Mouse (Mus musculus): Measurements from ENCODE around the gene Agbl5.

- TF ChIP-seq CTCF (IDR thresholded peaks at IDR 0.05; ENCODE audit: insufficient read depth, low read length) (no peak), POLR2A (IDR thresholded peaks at IDR 0.05; ENCODE audit: borderline replicate concordance, extremely low read depth, low read depth, low read length) (peak; percentile 51; the same call in 1 of the 2 replicates)
Observed at GRCm38 (mm10) chr5:30913060-30913841, 24.8 kb downstream of the Agbl5 start, which contains the start of gene Emilin1.
